Mouse (Mus musculus): ENCODE results near the gene Sorl1.

Gene Sorl1

DNA sequence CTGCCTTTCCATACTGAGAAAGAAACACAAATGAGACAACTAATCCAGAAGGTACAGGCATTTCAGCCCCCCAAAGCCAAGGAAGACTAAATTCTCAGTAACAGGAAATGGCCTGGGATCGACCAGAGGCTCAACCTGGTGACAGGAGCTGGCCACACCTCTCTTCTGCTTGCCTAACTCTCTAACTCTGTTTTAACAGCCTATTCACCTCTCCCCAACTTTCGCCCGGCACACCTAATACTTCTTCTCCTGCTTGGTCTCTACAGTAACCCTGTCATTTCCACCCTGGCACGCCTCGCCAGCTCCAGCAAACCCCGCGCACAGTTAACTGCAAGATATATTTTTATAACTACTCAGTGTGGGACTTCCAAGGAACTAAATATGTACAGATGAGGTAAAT is 9.0 kb downstream of the Sorl1 start:
- Histone ChIP-seq H3K4me3 (replicated peaks; ENCODE audit: low read length) (no peak overlapping the region), H3K9me3 (ENCODE audit: low read length) (no peaks in the 10 kb centered on the region), H3K36me3 (ENCODE audit: insufficient read depth, low read length) (peaks cover 19% of the 10 kb centered on the region), H3K4me1 (replicated peaks; ENCODE audit: low read depth, low read length) (peaks cover 87% of the 10 kb centered on the region), H3K27me3 (ENCODE audit: insufficient read depth, low read length) (no peaks in the 10 kb centered on the region)
- TF ChIP-seq CTCF (conservative IDR thresholded peaks at IDR 0.05; ENCODE audit: low read length) (no peak), NANOG (IDR thresholded peaks at IDR 0.05; ENCODE audit: borderline replicate concordance, low read length) (no peak), POU5F1 (IDR thresholded peaks at IDR 0.05; ENCODE audit: borderline replicate concordance, low read length) (no peak)

GRCm38 (mm10) chr9:42113316-42113715 is 10.8 kb downstream of the Sorl1 start:
- Histone ChIP-seq H3K36me3 (ENCODE audit: insufficient read depth, low read length) (peaks cover 7% of the 10 kb centered on the region; the same call in 1 of the 2 replicates), H3K9me3 (ENCODE audit: low read length) (no peaks in the 10 kb centered on the region), H3K4me3 (replicated peaks; ENCODE audit: low read length) (no peak overlapping the region), H3K27me3 (ENCODE audit: insufficient read depth, low read length) (no peaks in the 10 kb centered on the region), H3K4me1 (replicated peaks; ENCODE audit: low read depth, low read length) (peaks cover 91% of the 10 kb centered on the region)
- TF ChIP-seq POU5F1 (IDR thresholded peaks at IDR 0.05; ENCODE audit: borderline replicate concordance, low read length), result no peak
- no peak for TF ChIP-seq CTCF (conservative IDR thresholded peaks at IDR 0.05; ENCODE audit: low read length)
- TF ChIP-seq NANOG (IDR thresholded peaks at IDR 0.05; ENCODE audit: borderline replicate concordance, low read length), result peak; percentile 30; the same call in 1 of the 2 replicates

DNA sequence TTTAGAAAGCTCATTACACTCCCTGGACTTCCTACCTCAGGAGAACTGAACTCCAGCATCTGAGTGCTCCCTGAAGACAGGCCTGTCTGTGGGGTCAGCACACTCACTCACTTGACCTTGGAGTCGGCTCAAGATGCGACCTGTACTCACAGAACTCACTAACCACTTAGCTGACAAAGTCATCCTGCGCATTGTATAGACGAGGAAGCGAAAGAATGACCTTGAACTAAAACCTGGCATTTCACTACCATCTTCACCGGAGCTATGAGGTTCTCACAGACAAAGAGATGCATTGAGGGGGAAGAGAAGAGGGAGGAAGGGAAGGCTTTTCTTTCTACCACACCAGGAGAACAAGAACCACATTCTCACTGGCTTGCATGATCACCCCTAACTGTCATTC is 11.4 kb downstream of the Sorl1 start:
- no peak for TF ChIP-seq POU5F1 (IDR thresholded peaks at IDR 0.05; ENCODE audit: borderline replicate concordance, low read length)
- TF ChIP-seq CTCF (conservative IDR thresholded peaks at IDR 0.05; ENCODE audit: low read length), result no peak
- no peak for TF ChIP-seq NANOG (IDR thresholded peaks at IDR 0.05; ENCODE audit: borderline replicate concordance, low read length)
- H3K36me3 ChIP-seq (ENCODE audit: insufficient read depth, low read length), result peaks cover under 1% of the 10 kb centered on the region; the same call in 1 of the 2 replicates

GRCm38 (mm10) chr9:42111256-42111655 is 12.8 kb downstream of the Sorl1 start:
- TF ChIP-seq POU5F1 (IDR thresholded peaks at IDR 0.05; ENCODE audit: borderline replicate concordance, low read length) (no peak), NANOG (IDR thresholded peaks at IDR 0.05; ENCODE audit: borderline replicate concordance, low read length) (no peak), CTCF (conservative IDR thresholded peaks at IDR 0.05; ENCODE audit: low read length) (no peak)
- Histone ChIP-seq H3K27me3 (ENCODE audit: insufficient read depth, low read length) (no peaks in the 10 kb centered on the region), H3K4me3 (replicated peaks; ENCODE audit: low read length) (no peak overlapping the region), H3K4me1 (replicated peaks; ENCODE audit: low read depth, low read length) (peaks cover 92% of the 10 kb centered on the region), H3K36me3 (ENCODE audit: insufficient read depth, low read length) (0 out of 2 replicates have a peak, but pooled peaks cover 2% of the 10 kb centered on the region), H3K9me3 (ENCODE audit: low read length) (peaks cover 2% of the 10 kb centered on the region; the same call in 1 of the 2 replicates)

More for the DNA sequence above, 11.4 kb downstream of the Sorl1 start:
- Histone ChIP-seq H3K4me1 (replicated peaks; ENCODE audit: low read depth, low read length) (peaks cover 91% of the 10 kb centered on the region), H3K4me3 (replicated peaks; ENCODE audit: low read length) (no peak overlapping the region), H3K9me3 (ENCODE audit: low read length) (no peaks in the 10 kb centered on the region), H3K27me3 (ENCODE audit: insufficient read depth, low read length) (no peaks in the 10 kb centered on the region)

DNA sequence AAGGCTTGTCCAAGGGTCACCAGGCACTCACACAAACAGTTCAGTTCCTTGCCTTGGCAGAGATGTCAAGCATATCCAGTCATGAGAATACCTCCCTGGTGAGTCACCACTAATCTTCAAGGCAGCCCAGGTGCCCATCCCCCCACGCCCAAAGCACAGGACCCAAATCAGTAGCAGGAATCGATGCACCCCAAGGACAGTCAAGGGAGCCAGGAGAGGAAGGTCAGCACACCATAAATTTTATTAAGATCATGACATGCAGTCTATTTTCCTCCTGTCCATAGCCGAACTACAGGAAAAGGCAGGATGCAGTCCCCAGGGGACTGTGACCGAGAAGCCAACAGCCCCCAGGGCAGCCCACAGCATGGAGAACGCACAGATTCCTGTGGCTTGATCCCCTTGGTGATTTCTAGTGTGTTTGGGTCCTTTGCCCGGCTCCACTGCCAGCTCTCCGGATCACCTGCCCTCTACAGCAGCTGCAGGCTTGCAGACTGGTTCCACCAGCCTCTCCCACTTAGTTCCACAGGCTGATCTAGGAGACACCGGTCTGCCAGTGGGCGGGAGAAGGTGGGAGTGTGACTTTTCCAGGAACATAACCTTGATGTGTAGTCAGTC is 14.2 kb downstream of the Sorl1 start:
- Histone ChIP-seq H3K4me3 (replicated peaks; ENCODE audit: low read length) (peak overlapping the region; percentile 46), H3K36me3 (ENCODE audit: insufficient read depth, low read length) (peaks cover 11% of the 10 kb centered on the region), H3K9me3 (ENCODE audit: low read length) (peaks cover 2% of the 10 kb centered on the region; the same call in 1 of the 2 replicates), H3K27me3 (ENCODE audit: insufficient read depth, low read length) (no peaks in the 10 kb centered on the region), H3K4me1 (replicated peaks; ENCODE audit: low read depth, low read length) (peaks cover 92% of the 10 kb centered on the region)
- TF ChIP-seq CTCF (conservative IDR thresholded peaks at IDR 0.05; ENCODE audit: low read length) (no peak), POU5F1 (IDR thresholded peaks at IDR 0.05; ENCODE audit: borderline replicate concordance, low read length) (no peak), NANOG (IDR thresholded peaks at IDR 0.05; ENCODE audit: borderline replicate concordance, low read length) (no peak)

DNA sequence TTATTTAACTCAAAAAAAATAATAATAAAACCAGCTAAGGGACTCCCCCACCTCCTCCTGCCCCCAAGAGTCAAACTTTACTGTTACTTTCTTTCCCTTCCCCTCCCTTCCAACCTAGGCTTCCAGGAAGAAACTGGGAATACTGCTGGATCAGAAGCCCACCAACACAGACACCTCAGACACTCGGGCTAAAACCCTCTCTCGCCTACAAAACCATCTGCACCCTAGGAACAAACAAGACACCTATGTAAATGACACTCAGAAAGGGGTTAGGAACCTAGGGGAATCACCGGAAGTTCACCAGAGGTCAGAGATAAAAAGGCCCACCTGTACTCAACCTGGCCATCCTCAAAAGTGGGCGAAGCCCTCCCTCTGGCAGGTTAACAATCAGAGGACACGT is 15.0 kb downstream of the Sorl1 start:
- Histone ChIP-seq H3K4me3 (replicated peaks; ENCODE audit: low read length) (peak overlapping the region; percentile 46; the same call in 1 of the 2 replicates), H3K27me3 (ENCODE audit: insufficient read depth, low read length) (no peaks in the 10 kb centered on the region), H3K36me3 (ENCODE audit: insufficient read depth, low read length) (peaks cover 11% of the 10 kb centered on the region), H3K9me3 (ENCODE audit: low read length) (peaks cover 2% of the 10 kb centered on the region; the same call in 1 of the 2 replicates), H3K4me1 (replicated peaks; ENCODE audit: low read depth, low read length) (peaks cover 93% of the 10 kb centered on the region)
- TF ChIP-seq NANOG (IDR thresholded peaks at IDR 0.05; ENCODE audit: borderline replicate concordance, low read length) (no peak), POU5F1 (IDR thresholded peaks at IDR 0.05; ENCODE audit: borderline replicate concordance, low read length) (no peak), CTCF (conservative IDR thresholded peaks at IDR 0.05; ENCODE audit: low read length) (no peak)

GRCm38 (mm10) chr9:42108369-42108951 is 15.6 kb downstream of the Sorl1 start:
- Histone ChIP-seq H3K4me1 (replicated peaks; ENCODE audit: low read depth, low read length) (peaks cover 96% of the 10 kb centered on the region), H3K4me3 (replicated peaks; ENCODE audit: low read length) (peak overlapping the region; percentile 46), H3K36me3 (ENCODE audit: insufficient read depth, low read length) (peaks cover 13% of the 10 kb centered on the region), H3K9me3 (ENCODE audit: low read length) (peaks cover 2% of the 10 kb centered on the region; the same call in 1 of the 2 replicates), H3K27me3 (ENCODE audit: insufficient read depth, low read length) (no peaks in the 10 kb centered on the region)
- no peak for TF ChIP-seq NANOG (IDR thresholded peaks at IDR 0.05; ENCODE audit: borderline replicate concordance, low read length)
- TF ChIP-seq POU5F1 (IDR thresholded peaks at IDR 0.05; ENCODE audit: borderline replicate concordance, low read length), result no peak
- no peak for TF ChIP-seq CTCF (conservative IDR thresholded peaks at IDR 0.05; ENCODE audit: low read length)

GRCm38 (mm10) chr9:42107062-42107461 is 17.0 kb downstream of the Sorl1 start:
- Histone ChIP-seq H3K27me3 (ENCODE audit: insufficient read depth, low read length) (no peaks in the 10 kb centered on the region), H3K4me3 (replicated peaks; ENCODE audit: low read length) (no peak overlapping the region), H3K36me3 (ENCODE audit: insufficient read depth, low read length) (peaks cover 15% of the 10 kb centered on the region), H3K9me3 (ENCODE audit: low read length) (peaks cover 2% of the 10 kb centered on the region; the same call in 1 of the 2 replicates), H3K4me1 (replicated peaks; ENCODE audit: low read depth, low read length) (peaks cover 96% of the 10 kb centered on the region)
- no peak for TF ChIP-seq NANOG (IDR thresholded peaks at IDR 0.05; ENCODE audit: borderline replicate concordance, low read length)
- no peak for TF ChIP-seq POU5F1 (IDR thresholded peaks at IDR 0.05; ENCODE audit: borderline replicate concordance, low read length)
- TF ChIP-seq CTCF (conservative IDR thresholded peaks at IDR 0.05; ENCODE audit: low read length), result no peak
